Mouse (Mus musculus) Muller cell, postnatal 12 days (primary cell): ENCODE data around the gene Erf.

ENCODE experiments used
- DNase-seq: peaks from one replicate; pipeline ENCODE4 v3.0.0-alpha.2; 2015; ENCODE audit errors: inconsistent ontology term

The Erf gene

DNA sequence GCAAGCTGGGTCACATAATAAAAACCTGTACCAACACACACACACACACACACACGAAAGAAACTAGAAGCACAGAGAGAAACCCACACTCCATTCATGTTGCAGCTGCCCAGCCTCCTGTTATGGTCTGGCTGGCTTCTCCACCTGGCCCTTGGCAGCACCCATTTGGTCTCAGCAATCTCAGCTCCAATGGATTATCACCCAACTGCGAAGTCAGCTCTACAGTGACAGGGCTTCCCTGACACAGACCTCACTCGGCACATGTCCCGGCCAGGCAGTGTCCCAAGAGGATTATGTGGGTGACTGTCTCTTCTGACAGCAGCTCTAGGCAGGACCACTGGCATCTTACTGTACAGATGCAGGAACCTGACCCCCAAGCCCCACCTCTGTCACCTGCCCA lies 40.1 kb downstream of the Erf start:
- no peak for DNase-seq

DNA sequence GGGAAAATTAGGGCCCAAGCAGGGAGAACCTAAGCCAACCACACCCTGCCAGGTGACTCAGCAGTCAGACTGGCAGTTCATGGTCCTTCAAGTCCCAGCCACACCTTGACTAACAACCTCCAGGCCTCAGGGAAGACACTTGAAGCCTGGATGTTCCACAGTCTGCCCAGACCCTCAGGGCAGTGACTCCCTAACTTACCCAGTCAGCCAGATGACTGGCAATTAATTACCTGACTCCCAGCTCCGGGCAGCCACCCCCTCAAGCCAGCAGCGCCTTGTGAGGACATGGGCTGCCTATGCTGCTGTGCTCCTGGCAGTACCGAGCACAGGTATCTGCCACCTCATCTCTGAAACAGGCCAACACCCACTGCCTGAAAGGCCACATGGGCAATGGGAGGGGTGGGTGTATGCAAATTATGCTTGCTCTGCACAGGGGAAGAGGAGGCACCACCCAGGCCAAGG lies 41.4 kb downstream of the Erf start:
- no peak for DNase-seq

DNA sequence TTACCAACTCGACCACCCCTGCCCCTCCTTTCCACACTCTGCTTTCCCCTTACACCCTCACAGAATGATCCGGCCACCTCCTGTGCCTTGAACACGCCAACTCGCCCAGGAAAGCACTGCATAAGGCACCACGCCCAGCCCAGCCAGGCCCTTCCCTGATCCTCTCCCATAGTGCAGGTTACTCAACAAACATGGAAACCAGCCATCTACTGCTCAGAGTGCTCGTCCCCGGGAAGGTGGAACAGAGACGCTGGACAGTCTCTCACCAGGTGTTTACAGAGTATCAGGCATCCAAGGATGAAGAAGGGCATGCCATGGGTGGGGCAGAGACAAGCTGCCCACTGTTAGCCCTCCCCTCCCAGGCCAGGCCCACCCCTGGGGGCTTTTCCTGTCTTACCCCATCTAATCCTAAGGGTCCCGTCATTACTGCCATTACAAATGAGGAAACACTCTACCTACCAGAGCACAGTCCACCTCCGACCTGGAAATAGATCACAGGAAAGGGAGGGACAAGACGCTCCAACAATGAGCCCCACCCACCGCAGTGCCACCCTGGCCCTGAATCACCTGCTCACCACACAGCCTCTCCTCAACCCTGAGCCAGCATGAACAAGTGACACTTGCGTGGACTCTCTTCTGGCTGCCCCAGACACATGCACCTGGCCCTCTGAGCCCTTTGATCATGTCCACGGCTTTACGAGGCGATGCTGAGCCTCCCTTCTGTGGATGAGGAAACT lies 44.3 kb downstream of the Erf start:
- DNase-seq = no peak

DNA sequence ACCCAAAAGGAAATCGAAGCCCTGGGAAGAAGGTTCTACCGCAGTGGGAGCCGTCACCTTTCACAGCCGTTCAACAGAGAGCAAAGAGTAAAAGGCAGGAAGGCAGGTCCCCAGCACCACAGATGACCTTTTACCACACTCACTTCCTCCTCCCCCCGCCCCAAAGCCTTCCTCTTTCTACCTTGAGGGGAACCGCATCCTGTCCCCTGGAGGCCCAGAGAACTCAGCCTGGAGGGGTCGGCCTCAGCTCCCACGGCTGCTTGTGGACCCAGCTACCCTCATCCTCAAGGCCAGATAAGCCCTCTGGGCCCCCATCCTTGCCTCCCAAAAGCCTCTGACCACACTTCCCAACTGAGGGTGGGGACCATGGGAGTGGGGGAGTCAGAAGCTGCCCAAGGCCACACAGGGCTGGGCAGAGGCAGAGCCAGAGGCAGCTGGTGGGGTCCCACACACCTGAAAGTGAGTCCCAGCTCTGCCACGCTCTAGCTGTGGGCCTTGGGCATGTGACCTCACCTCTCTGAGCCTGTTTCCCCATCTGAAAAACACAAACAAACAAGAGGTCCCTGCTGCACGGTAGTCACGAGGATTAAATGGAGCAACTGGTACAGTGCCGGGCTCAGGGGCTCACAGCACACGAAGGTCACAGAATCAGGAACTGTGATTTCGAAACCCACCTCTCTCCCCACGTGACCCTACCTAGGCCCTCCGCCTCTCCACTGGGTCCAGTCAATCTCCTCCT lies 45.0 kb downstream of the Erf start:
- no peak for DNase-seq

DNA sequence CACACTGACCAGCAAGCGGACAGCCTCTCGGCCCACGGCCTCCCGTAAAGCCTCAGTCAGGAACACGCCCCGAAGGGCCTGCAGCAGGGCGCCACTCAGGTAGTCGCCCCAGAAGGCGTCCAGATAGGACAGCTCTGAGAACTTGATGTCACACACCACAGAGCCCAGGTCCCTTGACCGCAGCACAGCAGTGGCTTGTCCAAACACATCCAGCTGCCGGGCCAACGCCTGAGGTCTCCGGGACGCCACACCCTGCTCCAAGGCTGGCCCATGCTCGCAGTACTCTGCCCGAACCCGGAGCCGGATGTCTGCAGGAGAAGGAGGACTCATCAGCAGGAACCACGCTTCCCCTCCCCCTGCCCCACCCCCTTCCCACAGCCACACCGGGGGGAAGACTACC lies 46.9 kb downstream of the Erf start:
- no peak for DNase-seq

DNA sequence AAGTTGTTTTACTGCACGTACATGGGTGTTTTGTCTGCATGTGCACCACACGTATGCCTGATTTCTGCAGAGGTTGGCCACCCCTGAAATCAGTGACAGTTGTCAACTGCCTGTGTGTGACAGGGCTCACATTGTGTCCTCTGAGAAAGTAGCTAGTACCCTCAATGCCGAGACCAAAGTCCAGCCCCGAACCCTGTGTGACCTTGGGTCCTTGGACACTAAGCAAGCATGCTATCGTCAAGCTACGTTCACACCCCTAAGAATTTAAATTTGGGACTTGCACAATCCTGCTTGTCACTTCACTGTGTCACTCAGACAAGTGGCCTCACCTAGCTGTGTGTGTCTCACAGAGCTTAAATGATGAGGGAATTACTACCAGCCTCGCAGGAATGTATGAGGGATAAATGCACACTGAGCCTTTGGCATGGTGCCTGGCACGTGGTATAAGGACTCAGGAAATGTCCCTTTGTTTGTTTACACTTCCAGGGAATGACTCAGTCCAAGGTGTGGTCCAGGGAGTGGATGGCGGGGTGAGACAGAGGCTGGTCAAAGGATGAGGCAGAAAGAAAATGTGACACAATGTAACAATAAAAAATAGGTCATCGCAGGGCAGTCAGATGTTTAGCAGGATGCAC lies 53.1 kb downstream of the Erf start:
- DNase-seq = peak; percentile 81

DNA sequence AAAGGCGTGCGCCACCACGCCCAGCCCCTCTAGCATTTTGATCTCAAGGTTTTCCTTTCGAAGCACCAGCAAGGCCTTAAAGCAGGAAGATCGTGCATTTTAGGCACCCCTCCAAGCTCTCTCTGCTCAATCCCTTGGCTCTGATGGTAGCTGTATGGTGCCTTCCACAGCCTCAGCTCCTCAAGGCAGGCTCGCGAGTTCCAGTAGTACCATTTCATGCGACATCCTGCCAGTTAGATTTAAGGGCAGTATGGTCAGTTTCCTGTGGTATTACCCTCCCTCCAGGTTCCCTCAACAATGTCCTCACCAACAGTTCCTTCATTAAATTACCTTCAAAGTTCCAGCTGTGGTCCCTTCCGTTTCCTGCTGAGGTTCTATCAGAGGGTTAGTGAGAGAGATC lies 54.5 kb downstream of the Erf start:
- DNase-seq = no peak

DNA sequence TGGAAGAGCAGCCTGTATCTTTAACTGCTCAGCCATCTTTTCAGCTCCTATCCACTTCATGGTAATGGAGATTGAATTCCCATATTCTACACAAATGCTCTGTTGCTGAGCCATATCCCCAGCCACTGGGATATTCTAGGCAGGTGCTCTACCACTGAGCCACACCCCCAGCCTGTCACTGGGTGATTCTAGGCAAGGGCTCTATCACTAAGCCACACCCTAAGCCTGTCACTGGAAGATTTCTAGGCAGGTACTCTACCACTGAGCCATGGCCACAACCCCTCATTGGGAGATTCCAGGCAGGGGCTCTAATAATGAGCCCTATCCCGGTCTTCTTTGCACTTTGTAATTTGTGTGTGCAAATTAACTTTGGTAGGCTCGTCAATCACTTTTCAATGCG lies 55.4 kb downstream of the Erf start:
- DNase-seq = no peak
